Mouse (Mus musculus) liver, embryonic 16.5 days (tissue): ENCODE data around the gene Exosc3. TPM values are rescaled to one million over a fixed set of nuclear protein-coding genes. Genes with fewer than 3 reads are reported as not detected.

ENCODE experiments used
- polyA plus RNA-seq: library from polyadenylated mRNA; unstranded; fragments of >200 nt; fragmentation: Nextera tagmentation; extraction: Ambion mirVana; gene quantifications from 2 replicates; pipeline ENCODE4 v1.2.1, GENCODE M21; 2015

Exosc3 gene
- polyA plus RNA-seq, 1 experiment from 2014 or later = 39.7 TPM

Other genes starting within 250 kb of the Exosc3 start
- 104 and 114 TPM in 2 replicates for gene Tomm5, start 234.6 kb downstream of the Exosc3 start, polyA plus RNA-seq
- gene Frmpd1, start 157.9 kb downstream of the Exosc3 start, polyA plus RNA-seq = 0.34 and 0.35 TPM in 2 replicates
- gene Trmt10b, start 45.6 kb downstream of the Exosc3 start, polyA plus RNA-seq = 4.1 and 4.5 TPM in 2 replicates
- 5.1 and 6.2 TPM in 2 replicates for gene Dcaf10, start 631 bp downstream of the Exosc3 start, polyA plus RNA-seq
- gene Slc25a51, start 66.0 kb upstream of the Exosc3 start, polyA plus RNA-seq = 76.1 and 79.3 TPM in 2 replicates
- 1.4 and 1.5 TPM in 2 replicates for gene Shb, start 189.7 kb upstream of the Exosc3 start, polyA plus RNA-seq